Mouse (Mus musculus) layer of hippocampus, postnatal 25 days (tissue): Measurements from ENCODE around the gene Ints3. TPM values are rescaled to one million over a fixed set of nuclear protein-coding genes. Genes with fewer than 3 reads are reported as not detected.
A peak's percentile ranks its signal among the peaks of the same experiment; 100 is the strongest.

Source experiments
- DNase-seq, 2 experiments: peaks; one replicate each; pipeline ENCODE4 v3.0.0; 2022; ENCODE audit warnings: mixed read lengths in 2 of 2, low spot score in 1 of 2; ENCODE audit errors: extremely low spot score in 1 of 2
- total RNA-seq, 2 experiments: library from RNA; stranded (reverse); gene quantifications; 2 replicates each; pipeline ENCODE4 v1.2.3; 2021

Gene Ints3
- total RNA-seq: 10 to 100 TPM; 69.1 to 70.6 TPM

- peak; percentile 97 to 98 for DNase-seq
These were observed at the start of gene Ints3 for GRCm38 (mm10) chr3:90433381-90434020. Ints3 (minus strand) TSS chr3:90433622.

GRCm38 (mm10) chr3:90475831-90476611 lies 42.6 kb upstream of the Ints3 start, which contains the start of gene Ilf2:
Ilf2 (plus strand) TSS chr3:90476126.
- peak; percentile 85 to 87 for DNase-seq

GRCm38 (mm10) chr3:90475151-90475830 lies 41.9 kb upstream of the Ints3 start:
- DNase-seq: no peak

- DNase-seq: no peak
These were observed 38.8 kb upstream of the Ints3 start for GRCm38 (mm10) chr3:90472213-90472612.

- no peak for DNase-seq
These were observed 34.3 kb upstream of the Ints3 start for GRCm38 (mm10) chr3:90467618-90468300.

GRCm38 (mm10) chr3:90466311-90466766 lies 32.9 kb upstream of the Ints3 start:
- DNase-seq: peak in 1 of 2 experiments; percentile 46

- DNase-seq: no peak
These were observed 32.4 kb upstream of the Ints3 start, which contains the start of gene Npr1 for GRCm38 (mm10) chr3:90465686-90466310. Npr1 (minus strand) TSS chr3:90465866.

- DNase-seq: no peak
These were observed 31.8 kb upstream of the Ints3 start for GRCm38 (mm10) chr3:90465081-90465685.

GRCm38 (mm10) chr3:90464552-90465080 lies 31.2 kb upstream of the Ints3 start:
- no peak for DNase-seq

- DNase-seq: no peak
These were observed 29.2 kb upstream of the Ints3 start for GRCm38 (mm10) chr3:90462579-90462978.

GRCm38 (mm10) chr3:90461935-90462334 lies 28.5 kb upstream of the Ints3 start:
- DNase-seq: no peak

- DNase-seq: no peak
These were observed 26.9 kb upstream of the Ints3 start for GRCm38 (mm10) chr3:90460315-90460714.

- DNase-seq: no peak
These were observed 26.3 kb upstream of the Ints3 start for GRCm38 (mm10) chr3:90459727-90460126.

GRCm38 (mm10) chr3:90454931-90455330 lies 21.5 kb upstream of the Ints3 start:
- DNase-seq: no peak

GRCm38 (mm10) chr3:90451396-90452095 lies 18.1 kb upstream of the Ints3 start:
- DNase-seq: no peak

GRCm38 (mm10) chr3:90450874-90451273 lies 17.5 kb upstream of the Ints3 start:
- no peak for DNase-seq

- no peak for DNase-seq
These were observed 15.2 kb upstream of the Ints3 start for GRCm38 (mm10) chr3:90448626-90449025.

- DNase-seq: no peak
These were observed 13.7 kb upstream of the Ints3 start for GRCm38 (mm10) chr3:90447123-90447494.
